Mouse (Mus musculus): ENCODE measurements around the gene Rilp. TPM values are rescaled to one million over a fixed set of nuclear protein-coding genes. Genes with fewer than 3 reads are reported as not detected.
A peak's percentile ranks its signal among the peaks of the same experiment; 100 is the strongest.

The Rilp gene
- polyA plus RNA-seq, 1 experiment from 2014 or later = 0.94 TPM

GRCm38 (mm10) chr11:75525531-75526125 lies 15.7 kb downstream of the Rilp start:
- no peaks in the 10 kb centered on the region for H3K27me3 ChIP-seq (ENCODE audit: control insufficient read depth, insufficient read depth, low read length)
- no peak for ATAC-seq (replicated peaks; ENCODE audit: insufficient number of reproducible peaks, low FRiP score, low TSS enrichment)
- H3K4me1 ChIP-seq (ENCODE audit: control insufficient read depth, insufficient read depth, low read length) = no peaks in the 10 kb centered on the region
- H3K4me2 ChIP-seq = no peak overlapping the region
- H3K9ac ChIP-seq (ENCODE audit: low read depth, low read length) = no peak overlapping the region
- 86% methylated on average over 15 of the region's 15 CpGs for WGBS (ENCODE audit: insufficient replicate concordance)
- H3K27ac ChIP-seq (ENCODE audit: low read depth, low read length) = no peak overlapping the region
- no peaks in the 10 kb centered on the region for H3K36me3 ChIP-seq (ENCODE audit: control insufficient read depth, insufficient read depth, low read length)
- H3K4me3 ChIP-seq (ENCODE audit: low read depth, low read length) = no peak overlapping the region
- no peaks in the 10 kb centered on the region for H3K9me3 ChIP-seq (replicated peaks; ENCODE audit: control insufficient read depth, low read length)

GRCm38 (mm10) chr11:75526943-75527342 lies 17.0 kb downstream of the Rilp start:
- no peaks in the 10 kb centered on the region for H3K9me3 ChIP-seq (replicated peaks; ENCODE audit: control insufficient read depth, low read length)
- H3K36me3 ChIP-seq (ENCODE audit: control insufficient read depth, insufficient read depth, low read length) = no peaks in the 10 kb centered on the region
- no peak overlapping the region for H3K27ac ChIP-seq (ENCODE audit: low read depth, low read length)
- H3K4me1 ChIP-seq (ENCODE audit: control insufficient read depth, insufficient read depth, low read length) = no peaks in the 10 kb centered on the region
- no peak overlapping the region for H3K4me3 ChIP-seq (ENCODE audit: low read depth, low read length)
- ATAC-seq (replicated peaks; ENCODE audit: insufficient number of reproducible peaks, low FRiP score, low TSS enrichment) = no peak
- no peaks in the 10 kb centered on the region for H3K27me3 ChIP-seq (ENCODE audit: control insufficient read depth, insufficient read depth, low read length)
- H3K4me2 ChIP-seq = no peak overlapping the region
- 80% methylated on average over 6 of the region's 6 CpGs for WGBS (ENCODE audit: insufficient replicate concordance)
- no peak overlapping the region for H3K9ac ChIP-seq (ENCODE audit: low read depth, low read length)

- Histone ChIP-seq H3K9ac (ENCODE audit: low read depth, low read length) (no peak overlapping the region), H3K9me3 (replicated peaks; ENCODE audit: control insufficient read depth, low read length) (no peaks in the 10 kb centered on the region), H3K27ac (ENCODE audit: low read depth, low read length) (no peak overlapping the region), H3K27me3 (ENCODE audit: control insufficient read depth, insufficient read depth, low read length) (0 out of 2 replicates have a peak, but pooled peaks cover 4% of the 10 kb centered on the region), H3K4me1 (ENCODE audit: control insufficient read depth, insufficient read depth, low read length) (peaks cover 7% of the 10 kb centered on the region), H3K4me3 (ENCODE audit: low read depth, low read length) (no peak overlapping the region), H3K4me2 (no peak overlapping the region), H3K36me3 (ENCODE audit: control insufficient read depth, insufficient read depth, low read length) (no peaks in the 10 kb centered on the region)
- ATAC-seq (replicated peaks; ENCODE audit: insufficient number of reproducible peaks, low FRiP score, low TSS enrichment) = no peak
- 44% methylated on average over 4 of the region's 4 CpGs for WGBS (ENCODE audit: insufficient replicate concordance)
Observed at GRCm38 (mm10) chr11:75529771-75530170, 19.9 kb downstream of the Rilp start.

GRCm38 (mm10) chr11:75530325-75530724 lies 20.4 kb downstream of the Rilp start:
- Histone ChIP-seq H3K27me3 (ENCODE audit: control insufficient read depth, insufficient read depth, low read length) (0 out of 2 replicates have a peak, but pooled peaks cover 4% of the 10 kb centered on the region), H3K36me3 (ENCODE audit: control insufficient read depth, insufficient read depth, low read length) (no peaks in the 10 kb centered on the region), H3K27ac (ENCODE audit: low read depth, low read length) (no peak overlapping the region), H3K4me2 (peak overlapping the region; percentile 100), H3K9ac (ENCODE audit: low read depth, low read length) (peak overlapping the region; percentile 86), H3K4me3 (ENCODE audit: low read depth, low read length) (peak overlapping the region; percentile 73), H3K9me3 (replicated peaks; ENCODE audit: control insufficient read depth, low read length) (no peaks in the 10 kb centered on the region), H3K4me1 (ENCODE audit: control insufficient read depth, insufficient read depth, low read length) (peaks cover 12% of the 10 kb centered on the region)
- no peak for ATAC-seq (replicated peaks; ENCODE audit: insufficient number of reproducible peaks, low FRiP score, low TSS enrichment)
- under 1% methylated on average over 10 of the region's 10 CpGs for WGBS (ENCODE audit: insufficient replicate concordance)

- Histone ChIP-seq H3K4me1 (ENCODE audit: control insufficient read depth, insufficient read depth, low read length) (peaks cover 12% of the 10 kb centered on the region), H3K4me3 (ENCODE audit: low read depth, low read length) (peak overlapping the region; percentile 73), H3K27me3 (ENCODE audit: control insufficient read depth, insufficient read depth, low read length) (0 out of 2 replicates have a peak, but pooled peaks cover 4% of the 10 kb centered on the region), H3K36me3 (ENCODE audit: control insufficient read depth, insufficient read depth, low read length) (no peaks in the 10 kb centered on the region), H3K4me2 (peak overlapping the region; percentile 100), H3K27ac (ENCODE audit: low read depth, low read length) (peak overlapping the region; percentile 57; the same call in 1 of the 2 replicates), H3K9ac (ENCODE audit: low read depth, low read length) (peak overlapping the region; percentile 86), H3K9me3 (replicated peaks; ENCODE audit: control insufficient read depth, low read length) (no peaks in the 10 kb centered on the region)
- peak; percentile 8; the same call in 1 of the 2 replicates for ATAC-seq (replicated peaks; ENCODE audit: insufficient number of reproducible peaks, low FRiP score, low TSS enrichment)
- under 1% methylated on average over 30 of the region's 31 CpGs for WGBS (ENCODE audit: insufficient replicate concordance)
Observed at GRCm38 (mm10) chr11:75530845-75531373, 21.0 kb downstream of the Rilp start.

GRCm38 (mm10) chr11:75531469-75532242 lies 21.8 kb downstream of the Rilp start, which contains the start of gene Slc43a2:
Gene Slc43a2, plus strand, starts transcription at chr11:75531694.
- Histone ChIP-seq H3K9ac (ENCODE audit: low read depth, low read length) (peak within 1 kb of the TSS; percentile 86), H3K36me3 (ENCODE audit: control insufficient read depth, insufficient read depth, low read length) (no peaks in the 10 kb centered on the region), H3K27ac (ENCODE audit: low read depth, low read length) (peak within 1 kb of the TSS; percentile 85), H3K27me3 (ENCODE audit: control insufficient read depth, insufficient read depth, low read length) (0 out of 2 replicates have a peak, but pooled peaks cover 4% of the 10 kb centered on the region), H3K4me2 (peak within 1 kb of the TSS; percentile 100), H3K4me3 (ENCODE audit: low read depth, low read length) (peak within 1 kb of the TSS; percentile 73), H3K4me1 (ENCODE audit: control insufficient read depth, insufficient read depth, low read length) (peaks cover 12% of the 10 kb centered on the region), H3K9me3 (replicated peaks; ENCODE audit: control insufficient read depth, low read length) (no peaks in the 10 kb centered on the region)
- ATAC-seq (replicated peaks; ENCODE audit: insufficient number of reproducible peaks, low FRiP score, low TSS enrichment) = peak; percentile 87
- WGBS (ENCODE audit: insufficient replicate concordance) = under 1% methylated on average over 62 of the region's 62 CpGs

GRCm38 (mm10) chr11:75532340-75533277 lies 22.7 kb downstream of the Rilp start:
- Histone ChIP-seq H3K27ac (ENCODE audit: low read depth, low read length) (no peak overlapping the region), H3K36me3 (ENCODE audit: control insufficient read depth, insufficient read depth, low read length) (no peaks in the 10 kb centered on the region), H3K27me3 (ENCODE audit: control insufficient read depth, insufficient read depth, low read length) (0 out of 2 replicates have a peak, but pooled peaks cover 4% of the 10 kb centered on the region), H3K4me1 (ENCODE audit: control insufficient read depth, insufficient read depth, low read length) (peaks cover 15% of the 10 kb centered on the region), H3K9ac (ENCODE audit: low read depth, low read length) (peak overlapping the region; percentile 86), H3K4me2 (peak overlapping the region; percentile 100), H3K9me3 (replicated peaks; ENCODE audit: control insufficient read depth, low read length) (no peaks in the 10 kb centered on the region), H3K4me3 (ENCODE audit: low read depth, low read length) (peak overlapping the region; percentile 73)
- 14% methylated on average over 38 of the region's 38 CpGs for WGBS (ENCODE audit: insufficient replicate concordance)
- ATAC-seq (replicated peaks; ENCODE audit: insufficient number of reproducible peaks, low FRiP score, low TSS enrichment) = peak; percentile 19; the same call in 1 of the 2 replicates
